Mouse (Mus musculus) spleen, embryonic (tissue): ENCODE measurements around the gene Zcchc17.

Experiments
- CTCF ChIA-PET: fragments of 350-600 bp; sonication (Branson Sonifier 250); formaldehyde crosslinking; loops from one replicate; lab custom pipeline; 2022; lab: Charles Lee

Gene Zcchc17

GRCm38 (mm10) chr4:130359486-130360237, at the start of gene Zcchc17, which contains the start of gene Snrnp40:
Gene Zcchc17, minus strand, starts transcription at chr4:130359943.
Gene Snrnp40, plus strand, starts transcription at chr4:130360132.
- CTCF ChIA-PET: interaction anchor here (0.6 kb wide), 1 partner anchor 309 kb away, joined by 7 read pairs; no protein-coding TSS in a partner anchor

- CTCF ChIA-PET: no interaction called here
These were observed 31.5 kb upstream of the Zcchc17 start for GRCm38 (mm10) chr4:130391265-130391664.

DNA sequence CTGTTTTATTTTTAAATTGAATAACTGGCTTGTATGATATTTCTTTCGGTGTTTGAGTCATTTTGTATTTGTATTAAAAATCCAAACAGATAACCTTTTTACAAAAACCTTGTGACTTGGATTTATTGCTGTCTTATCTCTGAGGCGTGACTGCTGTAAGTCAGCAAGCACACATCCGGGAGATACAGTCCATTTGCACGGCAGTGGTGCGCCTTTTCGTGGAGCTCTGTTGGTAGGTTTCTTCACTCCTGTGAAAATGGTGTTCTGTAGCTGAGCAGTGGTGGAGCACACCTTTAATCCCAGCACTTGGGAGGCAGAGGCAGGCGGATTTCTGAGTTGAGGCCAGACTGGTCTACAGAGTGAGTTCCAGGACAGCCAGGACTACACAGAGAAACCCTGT, 30.2 kb upstream of the Zcchc17 start:
- CTCF ChIA-PET: no interaction called here

DNA sequence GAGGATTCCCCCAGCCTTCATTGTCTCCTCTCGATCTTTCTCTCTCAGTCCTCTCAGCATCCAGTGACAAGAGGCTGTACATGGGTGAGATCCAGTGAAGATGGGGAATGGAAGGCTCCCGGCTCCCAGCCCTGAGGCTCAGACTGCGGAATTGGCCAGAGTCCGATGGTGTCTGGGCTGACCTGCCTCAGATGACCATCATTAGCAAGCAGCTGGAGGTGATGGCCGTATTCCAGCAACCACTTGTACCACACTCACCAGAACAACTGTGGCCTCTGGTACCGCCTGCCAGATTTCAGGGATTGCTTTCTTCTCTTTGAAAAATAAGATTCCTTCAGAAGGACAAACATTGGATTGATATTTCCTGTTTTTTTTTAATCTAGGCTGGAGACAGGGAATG, 29.8 kb upstream of the Zcchc17 start:
- CTCF ChIA-PET: no interaction called here

DNA sequence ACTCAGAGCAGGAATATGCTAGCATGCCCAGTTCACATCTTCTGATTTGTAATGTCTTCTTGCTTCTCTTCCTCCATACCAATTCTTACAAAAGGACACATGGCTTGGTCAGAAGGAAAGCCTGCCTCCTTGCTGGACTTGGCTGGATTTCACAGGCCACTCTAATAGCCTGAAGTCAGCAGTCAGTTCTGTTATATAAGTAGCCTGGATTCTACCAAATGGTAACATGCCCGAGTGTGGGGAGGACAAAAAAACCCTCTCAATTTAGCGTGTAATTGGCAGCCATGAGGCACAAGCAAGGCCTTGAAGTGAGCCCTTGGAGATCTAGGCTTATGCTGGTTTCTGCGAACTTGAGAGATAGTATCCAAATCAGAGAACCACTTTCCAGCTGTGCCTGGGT, 27.5 kb upstream of the Zcchc17 start:
- CTCF ChIA-PET: no interaction called here

DNA sequence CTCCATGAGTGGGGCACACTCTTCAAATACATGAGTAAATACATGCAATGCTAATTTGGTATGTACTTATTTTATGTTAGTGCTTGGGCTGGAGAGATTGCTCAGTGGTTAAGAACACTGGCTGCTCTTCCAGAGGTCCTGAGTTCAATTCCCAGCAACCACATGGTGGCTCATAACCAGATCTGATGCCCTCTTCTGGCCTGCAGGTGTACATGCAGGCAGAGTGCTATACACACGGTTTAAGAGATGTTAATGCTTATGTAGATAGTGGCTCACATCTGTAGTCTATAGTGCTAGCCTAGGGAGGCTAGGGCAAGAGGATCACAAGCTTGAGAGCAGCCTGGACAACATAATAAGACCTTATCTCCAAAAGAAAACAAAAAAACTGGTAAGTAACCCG, 20.7 kb upstream of the Zcchc17 start:
- CTCF ChIA-PET: no interaction called here

DNA sequence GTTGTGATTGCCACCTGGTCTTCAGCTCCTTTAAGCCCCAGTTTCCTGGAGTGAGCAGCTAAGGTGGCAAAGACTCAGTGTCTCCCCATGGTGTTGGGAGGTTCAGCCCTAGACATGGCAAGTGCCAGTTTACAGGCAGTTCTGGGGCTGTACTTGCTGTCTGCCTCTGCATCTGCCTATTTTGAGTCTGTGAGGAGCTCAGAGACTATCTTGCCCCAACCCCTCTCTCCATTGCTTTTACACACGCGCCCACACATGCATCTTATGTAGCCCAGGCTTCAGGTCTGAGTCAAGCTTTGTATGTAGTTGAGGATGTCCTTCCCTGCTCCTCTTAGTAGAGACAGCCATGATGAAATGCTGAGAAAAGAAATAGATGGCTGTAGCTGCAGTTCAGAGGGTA, 19.4 kb upstream of the Zcchc17 start:
- CTCF ChIA-PET: no interaction called here

DNA sequence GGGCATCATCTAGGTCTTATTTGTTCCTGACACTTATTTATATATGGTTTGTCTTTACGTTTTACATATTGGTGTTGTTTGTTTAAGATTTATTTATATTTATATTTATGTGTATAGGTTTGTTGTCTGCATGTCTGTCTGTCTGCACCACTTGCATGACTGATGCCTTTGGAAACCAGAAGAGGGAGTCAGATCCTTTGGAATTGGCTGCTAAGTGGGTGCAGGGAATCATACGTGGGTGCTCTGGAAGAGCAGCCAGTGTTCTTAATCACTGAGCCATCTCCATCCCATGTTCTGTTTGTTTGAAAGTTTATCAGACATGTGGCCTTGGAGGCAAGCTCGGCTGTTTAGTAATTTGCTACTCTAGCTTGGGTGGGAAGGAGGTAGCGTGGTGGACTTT, 17.8 kb upstream of the Zcchc17 start:
- CTCF ChIA-PET: interaction anchor here (0.6 kb wide), 1 partner anchor 157 kb away, joined by 3 read pairs; no protein-coding TSS in a partner anchor

DNA sequence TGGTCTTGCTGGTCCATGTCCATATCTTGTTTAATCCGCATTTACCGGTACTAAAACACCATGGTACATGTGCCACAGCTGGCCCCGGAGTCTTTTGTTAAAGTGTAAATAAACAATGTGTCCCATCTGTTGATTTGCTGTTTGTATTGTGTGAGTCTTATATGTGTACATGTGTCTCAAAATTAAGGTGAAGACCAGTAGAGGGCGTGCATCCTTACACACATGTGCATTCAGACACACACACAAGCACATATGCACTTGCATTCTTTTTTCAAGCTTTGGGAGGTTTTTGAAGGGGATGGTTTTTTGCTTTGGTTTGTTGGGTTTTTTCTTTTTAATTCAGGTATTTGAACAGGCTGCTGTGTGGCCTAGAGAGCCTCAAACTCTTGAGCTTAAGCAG, 16.9 kb upstream of the Zcchc17 start:
- CTCF ChIA-PET: no interaction called here

DNA sequence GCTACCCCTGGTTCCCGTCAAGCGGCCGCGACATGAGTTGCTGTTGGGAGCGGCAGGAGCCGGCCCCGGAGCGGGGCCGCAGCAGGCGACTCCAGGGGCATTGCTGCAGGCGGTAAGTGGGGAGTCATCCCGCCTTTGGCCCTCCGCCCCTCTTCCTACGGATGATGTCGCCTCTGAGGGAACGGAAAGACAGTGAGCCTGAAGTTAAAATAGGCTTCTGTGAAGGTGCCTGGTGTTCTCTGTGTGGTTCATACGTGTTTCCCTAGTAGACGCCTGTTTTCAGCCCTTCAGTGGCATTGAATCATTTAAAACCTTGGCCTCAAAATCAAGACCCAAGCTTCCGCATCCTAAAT, 471 bp upstream of the Zcchc17 start:
- CTCF ChIA-PET: no interaction called here

GRCm38 (mm10) chr4:130357946-130358345, 1.8 kb downstream of the Zcchc17 start:
- CTCF ChIA-PET: no interaction called here

DNA sequence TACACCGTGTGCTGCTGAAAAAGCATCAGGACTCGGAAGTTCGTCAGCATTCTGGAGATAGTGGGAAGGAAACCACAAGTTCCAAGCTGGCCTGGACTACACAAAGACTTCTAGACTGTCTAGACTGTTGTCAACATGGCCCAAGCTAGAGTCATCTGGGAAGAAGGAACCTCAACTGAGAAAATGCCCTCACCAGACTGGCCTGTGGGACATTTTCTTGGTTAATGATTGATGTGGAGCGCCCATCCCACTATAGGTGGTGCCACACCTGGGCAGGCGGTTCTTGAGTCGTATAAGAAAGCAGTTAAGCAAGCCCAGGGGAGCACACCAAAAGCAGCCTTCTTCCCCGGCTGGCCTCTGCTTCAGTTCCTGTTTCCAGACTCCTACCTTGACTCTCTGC, 7.2 kb downstream of the Zcchc17 start:
- CTCF ChIA-PET: no interaction called here

DNA sequence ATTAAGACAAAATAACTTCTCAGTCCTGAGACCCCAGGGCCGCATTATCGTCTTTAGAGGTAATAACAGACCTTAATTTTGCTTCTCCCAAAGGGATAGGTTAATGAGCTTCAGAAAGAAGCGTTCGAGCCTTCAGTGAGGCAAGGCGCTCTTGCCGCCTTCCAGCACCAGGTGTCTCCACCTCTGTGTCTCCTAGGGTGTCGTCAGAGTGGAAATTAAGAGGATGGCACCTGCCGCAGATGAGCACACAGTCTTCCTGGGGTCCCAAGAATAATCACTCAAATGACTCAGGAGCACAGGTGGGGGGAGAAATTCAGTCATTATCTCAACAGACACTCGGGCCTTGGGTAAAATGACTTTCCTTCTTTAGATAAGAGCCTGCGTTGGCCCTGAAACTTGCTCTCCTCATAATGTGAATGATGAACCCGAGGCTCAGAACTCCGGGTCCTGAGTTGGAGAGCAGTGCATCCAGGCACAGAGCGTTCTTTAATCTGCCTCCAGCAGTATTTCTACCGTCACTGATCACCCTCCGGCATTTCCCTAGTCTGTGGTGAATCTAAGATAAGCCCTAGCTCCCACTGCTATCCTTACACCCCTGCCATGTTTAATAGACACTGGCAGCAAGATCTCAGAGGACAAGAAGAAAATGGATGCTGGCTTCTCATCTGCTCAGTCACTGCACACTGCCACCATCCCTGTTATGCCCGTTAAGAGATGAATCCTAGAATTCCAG, 8.9 kb downstream of the Zcchc17 start:
- CTCF ChIA-PET: interaction anchor here (0.8 kb wide), 1 partner anchor 8 kb away, joined by 3 read pairs; no protein-coding TSS in a partner anchor

GRCm38 (mm10) chr4:130349666-130350065, 10.1 kb downstream of the Zcchc17 start:
- CTCF ChIA-PET: no interaction called here

DNA sequence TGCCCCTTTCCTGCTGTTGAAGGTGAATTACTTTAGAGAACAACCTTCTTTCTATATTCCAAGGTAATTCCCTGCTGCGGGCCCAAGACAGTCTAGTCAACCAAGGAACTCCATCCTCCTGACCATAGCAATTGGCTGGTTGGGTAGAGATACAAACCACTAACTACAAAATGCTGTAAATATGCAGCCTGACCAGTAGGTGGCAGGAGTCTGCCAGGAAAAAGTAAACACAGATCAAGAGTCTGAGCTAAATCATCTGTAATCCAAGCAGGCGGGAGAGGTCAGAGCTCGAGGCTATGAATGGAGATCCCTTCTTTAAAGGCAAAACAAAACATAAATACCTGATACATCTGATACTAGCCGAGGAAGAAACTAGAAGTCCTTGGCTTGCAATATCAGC, 18.1 kb downstream of the Zcchc17 start:
- CTCF ChIA-PET: interaction anchor here (1.5 kb wide), 1 partner anchor 192 kb away, joined by 4 read pairs; no protein-coding TSS in a partner anchor

GRCm38 (mm10) chr4:130335867-130336266, 23.9 kb downstream of the Zcchc17 start:
- CTCF ChIA-PET: no interaction called here

- CTCF ChIA-PET: no interaction called here
These were observed 32.4 kb downstream of the Zcchc17 start for GRCm38 (mm10) chr4:130327366-130327765.

DNA sequence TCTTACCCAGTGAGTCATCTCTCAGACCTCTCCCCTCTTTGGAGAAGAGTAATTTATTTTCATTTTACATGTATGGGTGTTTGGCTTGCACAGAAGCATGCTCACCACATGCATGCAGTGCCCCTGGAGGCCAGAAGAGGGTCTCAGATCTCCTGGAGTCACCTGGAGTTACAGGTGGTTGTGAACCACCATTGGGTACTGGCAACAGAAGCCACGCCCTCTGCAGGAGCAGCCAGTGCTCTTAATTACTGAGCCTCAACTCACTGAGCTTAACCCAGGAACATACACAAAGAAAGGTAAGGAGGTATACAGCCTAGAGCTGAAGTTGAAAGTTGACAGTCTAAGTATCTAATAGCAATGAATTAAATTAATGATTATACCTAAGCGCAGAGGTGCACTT, 34.3 kb downstream of the Zcchc17 start:
- CTCF ChIA-PET: no interaction called here

- CTCF ChIA-PET: no interaction called here
These were observed 36.1 kb downstream of the Zcchc17 start for GRCm38 (mm10) chr4:130323607-130324006.

GRCm38 (mm10) chr4:130323165-130323564, 36.6 kb downstream of the Zcchc17 start:
- CTCF ChIA-PET: no interaction called here

DNA sequence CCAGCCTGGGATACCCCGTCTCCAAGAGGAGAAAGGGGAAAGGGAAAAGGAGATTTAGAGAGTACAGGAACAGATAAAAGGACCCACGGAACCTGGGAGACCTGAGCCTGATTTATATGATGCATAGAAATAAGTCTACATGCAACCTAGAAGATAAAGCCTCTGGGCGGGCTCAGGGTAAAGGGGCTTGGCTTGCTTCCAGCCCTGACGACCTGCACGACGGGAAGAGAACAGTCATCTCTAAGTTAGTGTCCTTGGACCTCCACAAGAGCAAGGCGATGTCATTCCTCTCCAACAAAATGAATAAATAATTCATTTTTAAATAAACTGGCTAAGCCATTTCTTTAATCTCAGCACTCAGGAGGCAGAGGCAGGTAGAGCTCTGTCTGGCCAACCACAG, 37.2 kb downstream of the Zcchc17 start:
- CTCF ChIA-PET: no interaction called here

GRCm38 (mm10) chr4:130321640-130322039, 38.1 kb downstream of the Zcchc17 start:
- CTCF ChIA-PET: no interaction called here

DNA sequence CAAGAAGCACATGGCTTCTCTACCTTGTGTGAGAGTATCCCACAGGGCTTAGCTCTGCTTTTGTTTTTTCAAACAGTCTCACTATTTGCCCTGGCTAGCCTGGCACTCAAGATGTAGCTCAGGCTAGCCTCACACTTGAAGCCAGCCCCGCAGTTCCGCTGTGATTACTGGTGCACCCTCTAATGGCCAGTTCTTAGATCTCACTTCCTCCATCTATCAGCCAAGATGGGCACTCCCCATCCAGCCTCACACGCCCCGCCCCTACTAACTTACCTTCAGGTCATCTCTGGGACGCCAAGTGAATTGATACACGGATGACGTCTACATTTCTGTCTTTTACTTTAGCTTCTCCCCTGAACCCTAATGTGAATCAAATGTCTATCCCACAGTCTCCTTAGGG, 40.2 kb downstream of the Zcchc17 start:
- CTCF ChIA-PET: no interaction called here
